9 mouse cellular contexts compared by ENCODE assay signal in genomic region chr2:3348919-3349318, GRCm38 (mm10). TPM values are rescaled to one million over a fixed set of nuclear protein-coding genes. Genes with fewer than 3 reads are reported as not detected.
DNase-seq lines count a peak whose midpoint lies in the region; ATAC-seq and TF ChIP-seq lines count a peak whose summit lies in the region.
"Had no signal": no experiment of that assay in that cellular context is flagged by ENCODE, and none has a peak within 500 bp of the region (broad histone marks: within the 10 kb centered on the region; RNA-seq: fewer than 3 reads in every experiment).

No protein-coding gene starts in this region.

- H3K4me3 ChIP-seq in ES-Bruce4 (ENCODE audit: low read depth, low read length) = no peak overlapping the region
- H3K4me3 ChIP-seq in stomach, postnatal 0 days (ENCODE audit: low read depth, low read length) = no peak overlapping the region
- H3K4me3 ChIP-seq: liver, embryonic 13.5 days; stomach, embryonic 15.5 days had no signal

- no peak for TF ChIP-seq POLR2A in ES-Bruce4 (IDR thresholded peaks at IDR 0.05; ENCODE audit: insufficient read depth, low read length)

- TF ChIP-seq EP300 in ES-Bruce4 (IDR thresholded peaks at IDR 0.05; ENCODE audit: insufficient read depth, low read depth, low read length) = no peak
- TF ChIP-seq EP300 in stomach, postnatal 0 days (optimal IDR thresholded peaks at IDR 0.05) = no peak

- 0 out of 2 replicates have a peak, but pooled peaks have one; percentile 38 for ATAC-seq in stomach, postnatal 0 days (ENCODE audit: low FRiP score, low TSS enrichment)

- no peaks in the 10 kb centered on the region for H3K4me1 ChIP-seq in ES-Bruce4 (ENCODE audit: control insufficient read depth, insufficient read depth, low read length)
- no peaks in the 10 kb centered on the region for H3K4me1 ChIP-seq in stomach, postnatal 0 days (replicated peaks; ENCODE audit: control insufficient read depth, insufficient read depth)
- H3K4me1 ChIP-seq: liver, embryonic 13.5 days; stomach, embryonic 15.5 days had no signal

- no peaks in the 10 kb centered on the region for H3K9me3 ChIP-seq in ES-Bruce4 (replicated peaks; ENCODE audit: control insufficient read depth, insufficient read depth, low read length, poor library complexity, severe bottlenecking)
- H3K9me3 ChIP-seq in stomach, postnatal 0 days (ENCODE audit: control insufficient read depth, low read length) = peaks cover 2% of the 10 kb centered on the region; the same call in 1 of the 2 replicates
- H3K9me3 ChIP-seq: liver, embryonic 13.5 days; stomach, embryonic 15.5 days had no signal

- no peaks in the 10 kb centered on the region for H3K27me3 ChIP-seq in ES-Bruce4 (ENCODE audit: control insufficient read depth, insufficient read depth, low read length, poor library complexity, severe bottlenecking)
- no peaks in the 10 kb centered on the region for H3K27me3 ChIP-seq in stomach, postnatal 0 days (ENCODE audit: control insufficient read depth, insufficient read depth, low read length)
- H3K27me3 ChIP-seq: stomach, embryonic 15.5 days had no signal

- TF ChIP-seq CTCF in ES-Bruce4 (IDR thresholded peaks at IDR 0.05; ENCODE audit: low read depth, low read length) = peak; percentile 18
- peak; percentile 89 for TF ChIP-seq CTCF in stomach, postnatal 0 days (IDR thresholded peaks at IDR 0.05; ENCODE audit: low read depth)

- peak; percentile 43 for DNase-seq in layer of hippocampus, adult 11-12 months (ENCODE audit: low spot score)
- DNase-seq in layer of hippocampus, postnatal 25 days (ENCODE audit: extremely low spot score in 1 of 2, low spot score in 1 of 2) = no peak
- peak; percentile 38 for DNase-seq in CD4-positive helper T cell, adult 2 months (ENCODE audit: low read depth, low spot score)
- DNase-seq in heart, postnatal 4 days = peak; percentile 16
- no peak for DNase-seq in stomach, postnatal 0 days (ENCODE audit: low spot score)
- DNase-seq in left cerebral cortex, adult 8-10 months (ENCODE audit: low spot score in 2 of 2) = no peak
- DNase-seq: liver, embryonic 13.5 days had no signal

- H3K9ac ChIP-seq in ES-Bruce4 (ENCODE audit: low read depth, poor library complexity, severe bottlenecking) = no peak overlapping the region
- no peak overlapping the region for H3K9ac ChIP-seq in stomach, postnatal 0 days (ENCODE audit: low read length)
- H3K9ac ChIP-seq: liver, embryonic 13.5 days; stomach, embryonic 15.5 days had no signal

- H3K27ac ChIP-seq in ES-Bruce4 (ENCODE audit: insufficient read depth, low read length) = no peak overlapping the region
- H3K27ac ChIP-seq in stomach, postnatal 0 days (replicated peaks) = no peak overlapping the region
- H3K27ac ChIP-seq: liver, embryonic 13.5 days; stomach, embryonic 15.5 days had no signal

- no peak overlapping the region for H3K4me2 ChIP-seq in stomach, postnatal 0 days (replicated peaks; ENCODE audit: low read depth)
- H3K4me2 ChIP-seq: liver, embryonic 13.5 days; stomach, embryonic 15.5 days had no signal

- no peaks in the 10 kb centered on the region for H3K36me3 ChIP-seq in ES-Bruce4 (ENCODE audit: control insufficient read depth, insufficient read depth, low read length, poor library complexity, severe bottlenecking)
- no peaks in the 10 kb centered on the region for H3K36me3 ChIP-seq in stomach, postnatal 0 days (ENCODE audit: control insufficient read depth, insufficient read depth, low read length)
- H3K36me3 ChIP-seq: liver, embryonic 13.5 days; stomach, embryonic 15.5 days had no signal

- WGBS in stomach, postnatal 0 days = 15% methylated on average over 3 of the region's 3 CpGs

RNA-seq across cellular contexts. Expression of gene Acbd7, which starts 13.0 kb away (rescaled TPM):
- 1 to 10 TPM; 1.5 to 2.3 TPM for total RNA-seq in layer of hippocampus, postnatal 25 days (2021)
- polyA plus RNA-seq in ES-Bruce4 (2011; ENCODE audit: insufficient read depth, insufficient read length, low read depth, missing spikeins) = 5.9 and 8.7 TPM in 2 replicates
- under 1 TPM in 1 of 2 experiments, not detected in 1; 0.56 TPM for total RNA-seq in heart, postnatal 4 days (2021)
- 0.25 and 1.1 TPM in 2 replicates for polyA plus RNA-seq in stomach, postnatal 0 days (2015; fragmentation: Nextera tagmentation; extraction: Ambion mirVana)
- 1 to 10 TPM in 2 of 4 experiments, not detected in 2; 1.0 to 1.6 TPM for total RNA-seq in left cerebral cortex, adult 8-10 months (2022)

RNA-seq across cellular contexts. Expression of gene Rpp38, which starts 16.5 kb away (rescaled TPM):
- 10 to 100 TPM in 1 of 2 experiments, 1 to 10 TPM in 1; 9.3 to 10.8 TPM for total RNA-seq in layer of hippocampus, postnatal 25 days (2021)
- 17.1 and 19.0 TPM in 2 replicates for polyA plus RNA-seq in ES-Bruce4 (2011; ENCODE audit: insufficient read depth, insufficient read length, low read depth, missing spikeins)
- 1 to 10 TPM; 6.7 to 7.2 TPM for total RNA-seq in heart, postnatal 4 days (2021)
- polyA plus RNA-seq in stomach, postnatal 0 days (2015; fragmentation: Nextera tagmentation; extraction: Ambion mirVana) = 17.2 and 20.3 TPM in 2 replicates
- 10 to 100 TPM; 10.0 to 12.3 (median 10.1) TPM for total RNA-seq in left cerebral cortex, adult 8-10 months (2022)

RNA-seq across cellular contexts. Expression of gene Olah, which starts 48.1 kb away (rescaled TPM):
- total RNA-seq in layer of hippocampus, postnatal 25 days (2021) = not detected
- not detected in 2 replicates for polyA plus RNA-seq in ES-Bruce4 (2011; ENCODE audit: insufficient read depth, insufficient read length, low read depth, missing spikeins)
- total RNA-seq in heart, postnatal 4 days (2021) = not detected
- 0.18 and 0.23 TPM in 2 replicates for polyA plus RNA-seq in stomach, postnatal 0 days (2015; fragmentation: Nextera tagmentation; extraction: Ambion mirVana)
- not detected for total RNA-seq in left cerebral cortex, adult 8-10 months (2022)
- polyA plus RNA-seq: liver, embryonic 13.5 days; stomach, embryonic 15.5 days had no signal

Comparison
In these comparisons a context has a peak if more than half of its experiments do, and no peak if none do; other contexts are left out.
1. DNase-seq: peak in layer of hippocampus, adult 11-12 months (single experiment), CD4-positive helper T cell, adult 2 months (single experiment) and heart, postnatal 4 days (single experiment); none in layer of hippocampus, postnatal 25 days (0 of 2), stomach, postnatal 0 days (single experiment) and left cerebral cortex, adult 8-10 months (0 of 2).